Mouse (Mus musculus): ENCODE data around the gene Fgfr2.

Gene Fgfr2

GRCm38 (mm10) chr7:130991174-130991789 lies 2131.9 kb downstream of the Fgfr2 start:
- no peak for DNase-seq (ENCODE audit: low spot score in 2 of 2)

GRCm38 (mm10) chr7:130989371-130989770 lies 2133.8 kb downstream of the Fgfr2 start:
- DNase-seq (ENCODE audit: low spot score in 2 of 2), result no peak

DNA sequence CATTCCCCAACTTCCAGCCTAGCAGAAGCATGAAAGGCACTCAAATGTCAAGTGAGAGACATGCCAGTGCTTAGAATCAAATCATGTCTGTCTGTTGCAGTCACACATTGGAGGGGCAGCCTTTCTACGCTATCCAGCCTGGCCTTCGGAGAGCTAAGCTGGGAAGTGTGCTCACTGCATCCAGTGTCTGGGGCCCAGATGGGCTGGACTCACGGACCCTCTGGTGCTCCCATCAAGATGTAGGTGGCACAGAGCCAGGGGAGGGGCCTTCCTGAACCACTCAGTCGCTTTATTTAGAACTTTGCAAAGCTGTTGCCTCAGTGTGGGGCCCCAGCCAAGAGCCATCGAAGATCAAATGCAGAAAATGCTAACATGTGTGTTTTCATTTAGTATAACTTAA lies 2135.0 kb downstream of the Fgfr2 start:
- DNase-seq (ENCODE audit: low spot score in 2 of 2), result no peak

- DNase-seq (ENCODE audit: low spot score in 2 of 2), result no peak
These were observed 2137.4 kb downstream of the Fgfr2 start for GRCm38 (mm10) chr7:130985716-130986115.

DNA sequence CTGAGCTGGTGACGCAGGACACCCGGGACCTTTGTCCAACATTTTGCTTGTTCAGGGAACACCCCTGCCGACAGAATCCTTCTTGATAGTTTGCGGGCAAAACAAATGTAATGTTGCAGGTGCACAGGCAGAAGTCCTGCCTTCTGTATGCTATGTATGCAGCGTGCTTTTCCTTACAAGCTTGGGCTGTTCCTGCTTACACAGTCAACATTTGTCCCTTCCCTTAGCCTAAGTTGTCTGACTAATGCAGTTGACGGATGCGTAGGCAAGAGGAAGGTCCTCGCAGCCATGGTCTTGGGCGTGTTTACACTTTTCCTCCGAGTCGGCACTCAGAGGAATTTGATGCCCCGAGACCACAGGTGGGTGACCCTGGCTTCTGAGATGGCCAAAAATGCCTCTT lies 2138.0 kb downstream of the Fgfr2 start:
- DNase-seq (ENCODE audit: low spot score in 2 of 2), result no peak

DNA sequence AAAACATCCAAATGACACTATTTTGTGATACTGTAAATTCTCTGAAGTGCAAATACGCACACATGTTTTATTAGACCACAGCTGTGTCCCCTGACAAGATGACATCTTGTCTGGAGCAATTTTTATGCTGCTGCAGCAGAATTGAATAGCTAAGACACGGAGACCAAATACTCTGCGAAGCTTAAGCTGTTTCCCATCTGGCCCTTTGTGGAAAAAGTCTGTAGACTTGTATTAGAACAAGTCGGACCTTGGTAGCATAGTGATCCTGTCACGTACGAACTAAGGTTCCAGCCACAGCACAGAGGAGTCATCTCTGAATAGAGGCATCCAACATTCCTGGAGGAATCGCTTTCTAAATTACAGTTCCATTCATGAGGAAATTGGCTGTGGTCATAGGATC lies 2138.9 kb downstream of the Fgfr2 start:
- no peak for DNase-seq (ENCODE audit: low spot score in 2 of 2)

DNA sequence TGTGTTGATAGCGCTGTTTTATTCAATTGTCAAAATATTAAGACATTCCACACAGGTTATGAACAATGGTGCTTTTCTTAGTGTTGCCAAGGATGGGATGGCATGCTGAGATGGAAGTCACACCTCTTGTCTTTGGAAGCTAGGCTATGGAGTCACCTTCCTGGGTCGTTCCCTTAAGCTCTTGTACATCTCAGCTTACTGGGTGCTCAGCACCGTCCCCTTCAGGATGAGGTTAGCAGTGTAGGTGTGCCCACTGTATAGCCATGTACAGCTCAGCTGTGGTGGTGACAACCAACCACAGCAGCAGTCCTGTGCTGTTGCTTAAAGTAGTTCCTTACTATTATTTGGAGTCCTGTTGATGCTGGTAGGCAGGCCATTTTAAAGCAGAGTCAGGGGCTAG lies 2140.3 kb downstream of the Fgfr2 start:
- no peak for DNase-seq (ENCODE audit: low spot score in 2 of 2)

- no peak for DNase-seq (ENCODE audit: low spot score in 2 of 2)
These were observed 2140.8 kb downstream of the Fgfr2 start for GRCm38 (mm10) chr7:130982371-130982770.

DNA sequence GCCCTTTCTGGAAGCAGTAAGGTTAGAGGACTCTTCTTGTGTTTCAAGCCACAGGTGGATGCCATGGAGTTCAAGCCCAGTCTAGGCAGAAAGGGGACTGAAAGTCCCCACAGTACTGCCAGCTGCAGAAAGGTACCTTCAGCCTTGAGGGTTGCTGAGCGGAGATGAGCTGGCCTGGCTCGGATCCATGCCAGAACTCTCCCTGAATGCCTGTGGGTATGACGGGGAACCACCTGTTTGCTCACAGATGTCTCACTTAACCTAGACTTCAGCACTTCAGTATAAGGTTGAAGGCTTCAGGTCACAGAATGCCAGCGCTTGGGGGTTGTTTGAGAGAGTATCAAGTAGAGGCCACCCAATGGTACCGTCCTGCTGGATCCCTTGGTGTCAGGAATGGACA lies 2143.0 kb downstream of the Fgfr2 start:
- DNase-seq (ENCODE audit: low spot score in 2 of 2), result no peak

DNA sequence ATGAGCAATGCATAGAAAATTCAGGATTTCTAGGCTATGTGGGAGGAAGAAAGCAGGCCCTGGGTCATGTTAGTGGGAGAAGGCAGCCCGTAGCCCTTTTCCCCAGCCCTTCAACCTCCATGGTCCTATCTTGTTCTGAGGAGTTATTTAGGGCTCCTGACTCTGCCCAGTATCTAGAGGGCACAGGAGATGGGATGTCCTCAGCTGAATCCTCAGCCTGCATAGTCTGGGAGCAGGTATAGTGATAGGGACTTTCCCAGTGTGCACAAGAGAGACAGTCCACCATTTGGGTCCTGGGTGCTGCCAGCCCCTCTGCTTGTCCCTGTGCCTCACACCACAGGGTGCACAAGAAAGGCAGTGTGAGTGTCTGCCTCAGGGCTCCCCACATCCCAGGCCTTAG lies 2144.6 kb downstream of the Fgfr2 start:
- DNase-seq (ENCODE audit: low spot score in 2 of 2), result no peak

GRCm38 (mm10) chr7:130977794-130978521 lies 2145.2 kb downstream of the Fgfr2 start:
- no peak for DNase-seq (ENCODE audit: low spot score in 2 of 2)

GRCm38 (mm10) chr7:130976305-130976935 lies 2146.7 kb downstream of the Fgfr2 start:
- DNase-seq (ENCODE audit: low spot score in 2 of 2), result no peak

GRCm38 (mm10) chr7:130972767-130973166 lies 2150.4 kb downstream of the Fgfr2 start:
- DNase-seq (ENCODE audit: low spot score in 2 of 2), result no peak

- DNase-seq (ENCODE audit: low spot score in 2 of 2), result no peak
These were observed 2153.6 kb downstream of the Fgfr2 start for GRCm38 (mm10) chr7:130969507-130969906.

GRCm38 (mm10) chr7:130969076-130969475 lies 2154.1 kb downstream of the Fgfr2 start:
- no peak for DNase-seq (ENCODE audit: low spot score in 2 of 2)

DNA sequence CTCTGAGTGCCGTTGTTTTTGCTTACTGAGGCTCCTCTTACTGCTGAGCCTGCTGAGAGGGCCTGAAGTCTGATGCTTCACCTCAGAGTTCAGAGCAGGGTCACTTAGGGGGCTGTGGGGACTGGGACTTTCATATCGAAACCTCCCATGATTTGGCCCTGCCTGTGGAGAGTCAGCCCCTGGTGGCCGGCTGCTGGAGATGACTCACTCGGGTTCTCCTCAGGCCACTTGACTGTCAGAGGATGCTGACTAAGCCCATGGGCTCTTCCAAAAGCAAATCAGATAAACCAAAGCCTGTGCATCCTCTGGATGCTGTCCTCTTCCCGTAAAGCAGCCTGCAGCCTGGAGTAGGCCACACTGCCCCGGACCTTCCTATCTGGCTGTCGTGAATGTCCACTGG lies 2154.6 kb downstream of the Fgfr2 start:
- no peak for DNase-seq (ENCODE audit: low spot score in 2 of 2)

DNA sequence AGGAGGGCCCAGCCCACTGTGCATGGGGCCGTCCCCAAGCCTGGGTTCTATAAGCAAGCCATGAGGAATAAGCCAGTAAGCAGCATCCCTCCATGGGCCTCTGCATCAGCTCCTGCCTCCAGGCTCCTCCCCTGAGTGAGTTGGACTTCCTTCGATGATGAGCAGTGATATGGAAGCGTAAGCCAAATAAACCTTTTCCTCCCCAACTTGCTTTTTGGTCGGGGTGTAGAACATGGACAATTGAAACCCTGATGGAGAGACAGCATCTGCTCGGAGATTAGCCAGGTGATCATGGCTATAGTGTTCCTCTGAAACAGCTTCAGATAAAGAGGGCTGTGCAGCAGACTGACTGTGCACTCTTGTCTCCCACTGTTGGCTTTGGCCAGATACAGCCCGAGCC lies 2155.2 kb downstream of the Fgfr2 start:
- no peak for DNase-seq (ENCODE audit: low spot score in 2 of 2)

- no peak for DNase-seq (ENCODE audit: low spot score in 2 of 2)
These were observed 2156.3 kb downstream of the Fgfr2 start for GRCm38 (mm10) chr7:130966876-130967275.

DNA sequence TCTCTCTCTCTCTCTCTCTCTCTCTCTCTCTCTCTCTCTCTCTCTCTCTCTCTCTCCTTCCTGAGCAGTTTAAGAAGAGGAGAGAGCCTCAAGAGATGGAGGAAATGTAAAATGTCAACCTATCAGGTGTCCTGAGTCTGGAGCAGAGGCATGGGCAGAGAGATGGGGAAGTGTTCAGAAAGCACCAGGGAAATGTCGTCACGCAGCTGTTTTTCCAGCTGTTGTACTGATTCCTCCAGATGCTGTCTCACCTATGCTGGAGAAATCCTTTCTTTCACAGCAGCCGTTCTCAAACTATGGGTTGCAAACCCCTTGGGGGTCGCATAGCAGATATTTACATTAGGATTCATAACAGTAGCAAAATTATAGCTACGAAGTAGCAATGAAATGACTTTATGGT lies 2156.7 kb downstream of the Fgfr2 start:
- DNase-seq (ENCODE audit: low spot score in 2 of 2), result no peak

DNA sequence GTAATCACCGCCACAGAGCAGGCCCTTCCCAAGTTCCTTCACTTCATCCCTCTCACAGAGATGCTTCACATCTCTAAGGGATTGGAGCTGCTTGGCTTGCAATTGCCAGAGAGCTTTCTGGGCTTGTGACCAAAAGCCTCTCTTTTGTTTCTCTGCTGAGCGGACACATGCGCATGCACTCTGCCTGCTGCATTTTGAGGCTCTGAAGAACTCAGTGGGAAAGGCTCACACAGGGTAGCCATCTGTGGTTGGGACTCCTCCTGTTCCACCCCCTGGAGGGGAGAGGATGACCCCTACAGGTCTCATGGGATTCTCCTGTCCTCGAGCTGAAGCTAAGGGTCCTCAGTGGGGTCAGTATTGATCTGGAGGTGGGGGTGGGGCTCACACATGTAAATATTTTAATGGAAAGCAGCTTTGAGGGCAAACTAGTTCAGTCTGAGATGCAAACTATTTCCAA lies 2157.2 kb downstream of the Fgfr2 start:
- no peak for DNase-seq (ENCODE audit: low spot score in 2 of 2)

DNA sequence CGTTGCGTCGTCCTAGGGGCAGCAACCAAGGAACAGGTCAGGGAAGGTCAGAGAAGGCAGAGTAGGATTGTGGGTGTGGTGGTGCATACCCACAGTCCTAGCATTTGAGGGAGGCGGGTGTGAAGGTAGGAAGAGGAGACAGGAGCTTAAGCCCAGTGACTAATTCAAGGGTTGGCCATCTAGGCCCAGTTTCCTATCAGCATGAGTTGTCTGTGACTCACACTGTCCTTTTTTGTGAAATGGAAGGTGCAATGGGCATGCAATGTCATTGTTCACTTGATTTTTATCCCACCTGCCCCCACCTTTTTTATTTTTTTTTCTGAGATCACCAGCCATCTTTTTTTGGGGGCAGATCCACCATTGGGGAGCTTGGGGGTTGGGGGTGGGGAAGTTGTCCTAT lies 2157.8 kb downstream of the Fgfr2 start:
- DNase-seq (ENCODE audit: low spot score in 2 of 2), result no peak

DNA sequence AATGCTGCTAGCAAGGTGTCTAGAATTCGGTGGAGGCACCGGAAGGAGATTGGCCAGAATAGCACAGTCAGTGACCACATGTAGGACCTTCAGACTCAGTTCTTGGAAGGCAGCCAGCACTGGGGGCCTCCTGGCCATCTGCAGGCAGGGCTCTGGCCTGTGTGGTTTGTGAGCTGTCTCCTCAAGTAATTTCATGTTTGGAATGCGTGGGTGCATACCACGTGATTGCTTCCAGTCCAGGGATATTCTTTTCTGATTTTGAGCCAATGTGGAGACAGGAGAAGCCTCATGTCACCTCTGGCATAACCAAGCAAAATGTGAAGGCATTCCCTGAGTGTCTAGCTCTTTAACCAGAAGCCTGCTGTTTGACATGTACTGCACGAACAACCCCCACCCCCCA lies 2158.5 kb downstream of the Fgfr2 start:
- no peak for DNase-seq (ENCODE audit: low spot score in 2 of 2)

- DNase-seq (ENCODE audit: low spot score in 2 of 2), result no peak
These were observed 2161.7 kb downstream of the Fgfr2 start for GRCm38 (mm10) chr7:130961429-130961828.
